Mouse (Mus musculus) heart, embryonic 14.5 days (tissue): ENCODE measurements around the gene Bad. TPM values are rescaled to one million over a fixed set of nuclear protein-coding genes. Genes with fewer than 3 reads are reported as not detected.
"Not testable (repeated sequence)": the region's sequence is repeated elsewhere in the genome, so short reads cannot be mapped to it uniquely, and the experiment has no call there.

ENCODE experiments used
- ATAC-seq: fragments of 200-750 bp; cut with Nextera tagmentation; 2 replicates; pipeline ENCODE4 v1.8.0; 2017; ENCODE audit warnings: low read depth, moderate TSS enrichment; ENCODE audit not compliant: insufficient number of reproducible peaks, insufficient read depth, low FRiP score
- H3K27ac ChIP-seq, 2 experiments: fragments of 200-500 bp in 1 of 2; fragments of 300-500 bp in 1 of 2; sonication (generic) in 1 of 2; replicated peaks in 1 of 2; 2 replicates each; pipeline ENCODE4 v1.5.1; 2012 to 2014; ENCODE audit warnings: low read depth in 2 of 2, low read length in 2 of 2, control low read depth in 1 of 2, mild to moderate bottlenecking in 1 of 2, mixed read lengths in 1 of 2; ENCODE audit not compliant: control insufficient read depth in 1 of 2, insufficient read depth in 1 of 2
- H3K27me3 ChIP-seq: fragments of 300-500 bp; sonication (generic); 2 replicates; pipeline ENCODE4 v1.6.1; 2014; ENCODE audit warnings: mild to moderate bottlenecking, low read length, control low read depth; ENCODE audit not compliant: control insufficient read depth, insufficient read depth
- H3K36me3 ChIP-seq: fragments of 300-500 bp; sonication (generic); 2 replicates; pipeline ENCODE4 v1.6.1; 2014; ENCODE audit warnings: mild to moderate bottlenecking, control low read depth, low read length, mixed read lengths; ENCODE audit not compliant: control insufficient read depth, insufficient read depth
- H3K4me1 ChIP-seq, 2 experiments: fragments of 200-500 bp in 1 of 2; fragments of 300-500 bp in 1 of 2; sonication (generic) in 1 of 2; 2 replicates each; pipeline ENCODE4 v1.6.1; 2012 to 2014; ENCODE audit warnings: low read length in 2 of 2, control low read depth in 1 of 2, mixed read lengths in 1 of 2; ENCODE audit not compliant: control insufficient read depth in 2 of 2, insufficient read depth in 2 of 2
- H3K4me2 ChIP-seq: fragments of 300-500 bp; sonication (generic); 2 replicates; pipeline ENCODE4 v1.6.1; 2014; ENCODE audit warnings: mild to moderate bottlenecking, low read length
- H3K4me3 ChIP-seq, 2 experiments: fragments of 200-500 bp in 1 of 2; fragments of 300-500 bp in 1 of 2; sonication (generic) in 1 of 2; 2 replicates each; pipeline ENCODE4 v1.5.1; 2012 to 2014; ENCODE audit warnings: low read length in 2 of 2, mild to moderate bottlenecking in 2 of 2, control low read depth in 1 of 2, low read depth in 1 of 2, moderate library complexity in 1 of 2; ENCODE audit not compliant: control insufficient read depth in 1 of 2, insufficient read depth in 1 of 2
- H3K9ac ChIP-seq: fragments of 300-500 bp; sonication (generic); 2 replicates; pipeline ENCODE4 v1.6.1; 2014; ENCODE audit warnings: mild to moderate bottlenecking, low read length
- H3K9me3 ChIP-seq: fragments of 300-500 bp; sonication (generic); 2 replicates; pipeline ENCODE4 v1.6.1; 2016; ENCODE audit warnings: low read length, control low read depth; ENCODE audit not compliant: control insufficient read depth
- WGBS: fragments of 180-500 bp; shearing (Covaris S2); extraction: QIAGEN DNeasy Blood & Tissue Kit; methylation state at CpG from one replicate; pipeline ENCODE4 v1.1.7; 2014; 5-methylcytosine and 5-hydroxymethylcytosine counted together
- polyA plus RNA-seq: library from polyadenylated mRNA; unstranded; fragments of >200 nt; fragmentation: Nextera tagmentation; extraction: Ambion mirVana; gene quantifications from 2 replicates; pipeline ENCODE4 v1.2.1, GENCODE M21; 2014

The Bad gene
- polyA plus RNA-seq, 1 experiment from 2014 or later, result 58.0 TPM

DNA sequence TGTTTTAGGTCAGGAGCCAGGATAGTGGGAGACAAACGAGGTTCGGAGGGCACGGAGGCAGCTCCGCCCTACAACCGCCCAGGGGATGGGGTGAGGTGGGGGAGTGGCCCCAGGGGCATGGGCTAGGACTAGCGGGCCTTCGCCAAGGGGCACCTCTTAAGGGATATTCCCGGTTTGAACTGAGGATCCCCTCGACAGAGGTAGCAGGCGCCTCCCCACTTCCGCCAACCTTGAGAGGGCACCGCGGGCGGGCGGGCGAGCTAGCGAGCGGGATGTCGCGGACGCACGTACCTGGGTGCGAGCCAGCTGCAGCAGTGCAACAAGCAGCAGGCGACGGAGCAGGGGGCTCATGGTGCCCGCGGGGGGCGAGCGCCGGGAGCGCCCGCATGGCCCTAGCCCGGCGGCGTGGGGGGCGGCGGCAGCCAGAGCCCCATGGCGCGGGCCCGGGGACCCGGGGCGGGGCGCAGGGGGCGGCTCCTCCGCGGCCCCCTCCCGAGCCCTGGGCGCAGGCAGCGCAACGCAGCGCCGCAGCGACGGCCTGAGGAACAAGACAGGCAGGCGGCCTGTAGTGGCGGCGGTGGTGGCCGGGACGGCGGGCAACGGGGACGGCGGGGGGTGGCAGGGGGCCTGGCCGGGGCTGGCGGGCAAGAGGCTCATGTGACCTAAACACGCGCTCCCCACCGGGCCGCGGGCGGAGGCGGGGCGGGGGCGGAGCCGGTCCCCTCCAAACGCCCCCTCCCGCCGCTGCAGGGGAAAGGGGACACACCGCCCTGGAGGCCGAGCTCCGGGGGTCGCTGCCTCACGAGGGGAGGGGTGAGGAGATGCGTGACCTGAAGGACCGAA is 45.6 kb downstream of the Bad start, which contains the start of gene Vegfb:
Gene Vegfb, minus strand, starts transcription at position 591 of the 843 bp plus-strand sequence.
- WGBS, result under 1% methylated on average over 75 of the region's 85 CpGs
- Histone ChIP-seq H3K27ac (peak within 1 kb of the TSS; percentile 91 to 98), H3K4me1 (peaks cover 12 to 22% of the 10 kb centered on the region in 2 experiments), H3K36me3 (peaks cover 39% of the 10 kb centered on the region), H3K4me3 (peak within 1 kb of the TSS; percentile 69 to 81), H3K9ac (peak within 1 kb of the TSS; percentile 90), H3K9me3 (no peaks in the 10 kb centered on the region), H3K4me2 (peak within 1 kb of the TSS; percentile 75), H3K27me3 (no peaks in the 10 kb centered on the region)
- ATAC-seq, result peak; percentile 53

DNA sequence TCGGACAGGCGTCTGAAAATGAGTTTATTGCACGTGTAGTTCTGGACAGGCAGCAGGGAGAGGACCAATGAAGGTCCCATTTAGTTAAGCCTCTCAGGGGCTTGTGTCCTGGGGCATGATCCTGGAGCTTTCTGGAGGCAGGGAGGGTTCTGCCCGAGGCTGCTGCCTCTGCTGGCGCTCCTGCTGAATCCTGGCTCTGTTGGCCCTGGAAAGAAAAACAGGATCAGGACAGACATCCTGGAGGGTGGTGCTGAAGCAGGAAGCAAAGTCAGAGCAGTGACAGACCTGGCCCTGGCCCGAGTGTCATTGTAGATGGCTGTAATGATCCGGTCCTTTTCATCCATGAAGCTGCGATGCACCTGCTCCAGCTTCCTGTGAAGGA is 46.2 kb downstream of the Bad start:
- Histone ChIP-seq H3K9ac (peak overlapping the region; percentile 90), H3K27ac (peak overlapping the region; percentile 91 to 98), H3K27me3 (no peaks in the 10 kb centered on the region), H3K4me1 (peaks cover 12 to 24% of the 10 kb centered on the region in 2 experiments), H3K4me3 (peak overlapping the region; percentile 69 to 81), H3K36me3 (peaks cover 33% of the 10 kb centered on the region), H3K9me3 (no peaks in the 10 kb centered on the region), H3K4me2 (peak overlapping the region; percentile 75)
- WGBS, result 7% methylated on average over 8 of the region's 8 CpGs
- no peak; the same call in 1 of the 2 replicates for ATAC-seq

DNA sequence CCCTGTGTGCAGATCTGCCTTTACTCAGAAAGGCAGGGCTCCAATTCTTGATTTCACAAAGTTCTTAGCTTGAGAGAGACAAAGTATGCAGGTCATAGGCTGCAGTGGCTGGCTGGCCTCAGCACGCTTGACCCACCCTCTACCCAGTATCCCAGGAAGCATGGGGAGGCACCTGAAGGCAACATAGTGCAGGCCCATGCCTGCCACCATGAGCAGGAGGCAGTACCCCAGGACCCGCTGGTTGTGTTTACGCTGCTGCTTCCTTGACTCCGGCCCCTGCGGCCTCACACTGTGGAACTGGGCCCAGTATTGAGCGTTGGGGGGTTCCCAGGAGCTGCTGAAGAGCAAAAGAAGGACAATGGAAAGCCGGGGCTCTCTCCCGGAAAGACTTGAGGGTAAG is 47.6 kb downstream of the Bad start:
- peaks cover 25% of the 10 kb centered on the region for H3K36me3 ChIP-seq
- ATAC-seq, result no peak
- H3K9ac ChIP-seq, result no peak overlapping the region
- no peaks in the 10 kb centered on the region for H3K27me3 ChIP-seq
- no peak overlapping the region for H3K27ac ChIP-seq
- peaks cover 16 to 30% of the 10 kb centered on the region in 2 experiments for H3K4me1 ChIP-seq
- 90% methylated on average over 8 of the region's 8 CpGs for WGBS
- no peak overlapping the region for H3K4me2 ChIP-seq
- no peak overlapping the region for H3K4me3 ChIP-seq
- H3K9me3 ChIP-seq, result no peaks in the 10 kb centered on the region

DNA sequence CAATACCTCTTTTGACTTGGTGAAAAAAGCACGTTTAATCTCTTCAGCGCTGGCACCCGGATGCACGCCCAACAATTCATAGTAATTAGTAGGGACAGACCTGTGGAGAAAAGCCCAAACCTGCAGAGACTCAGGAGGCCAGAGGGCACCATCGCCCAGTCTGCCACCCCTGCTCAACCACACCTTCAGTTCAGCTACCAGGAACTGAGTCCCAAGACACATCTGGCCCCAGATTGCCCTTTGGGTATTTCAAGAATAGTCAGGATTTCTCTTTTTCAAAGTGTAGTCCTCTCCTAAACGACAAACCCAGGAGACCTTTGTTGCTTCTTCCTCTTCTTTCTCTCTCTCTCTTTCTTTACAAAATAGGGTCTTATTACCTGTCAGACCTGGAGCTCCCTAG is 49.1 kb downstream of the Bad start:
- no peak overlapping the region for H3K4me3 ChIP-seq
- H3K9me3 ChIP-seq, result no peaks in the 10 kb centered on the region
- no peak for ATAC-seq
- H3K9ac ChIP-seq, result no peak overlapping the region
- H3K27ac ChIP-seq, result no peak overlapping the region
- H3K4me2 ChIP-seq, result no peak overlapping the region
- peaks cover 12% of the 10 kb centered on the region for H3K36me3 ChIP-seq
- H3K27me3 ChIP-seq, result no peaks in the 10 kb centered on the region
- peaks cover 24 to 40% of the 10 kb centered on the region in 2 experiments for H3K4me1 ChIP-seq
- WGBS, result 86% methylated on average over 6 of the region's 6 CpGs

- not testable (repeated sequence) for H3K4me2 ChIP-seq, H3K4me3 ChIP-seq, H3K27me3 ChIP-seq, H3K36me3 ChIP-seq, H3K27ac ChIP-seq, H3K9me3 ChIP-seq, H3K9ac ChIP-seq, ATAC-seq
- 88% methylated on average over 6 of the region's 6 CpGs for WGBS
- H3K4me1 ChIP-seq, result peaks cover 21 to 35% of the 10 kb centered on the region in 2 experiments
These were observed 49.5 kb downstream of the Bad start for GRCm38 (mm10) chr19:6991166-6991565.

DNA sequence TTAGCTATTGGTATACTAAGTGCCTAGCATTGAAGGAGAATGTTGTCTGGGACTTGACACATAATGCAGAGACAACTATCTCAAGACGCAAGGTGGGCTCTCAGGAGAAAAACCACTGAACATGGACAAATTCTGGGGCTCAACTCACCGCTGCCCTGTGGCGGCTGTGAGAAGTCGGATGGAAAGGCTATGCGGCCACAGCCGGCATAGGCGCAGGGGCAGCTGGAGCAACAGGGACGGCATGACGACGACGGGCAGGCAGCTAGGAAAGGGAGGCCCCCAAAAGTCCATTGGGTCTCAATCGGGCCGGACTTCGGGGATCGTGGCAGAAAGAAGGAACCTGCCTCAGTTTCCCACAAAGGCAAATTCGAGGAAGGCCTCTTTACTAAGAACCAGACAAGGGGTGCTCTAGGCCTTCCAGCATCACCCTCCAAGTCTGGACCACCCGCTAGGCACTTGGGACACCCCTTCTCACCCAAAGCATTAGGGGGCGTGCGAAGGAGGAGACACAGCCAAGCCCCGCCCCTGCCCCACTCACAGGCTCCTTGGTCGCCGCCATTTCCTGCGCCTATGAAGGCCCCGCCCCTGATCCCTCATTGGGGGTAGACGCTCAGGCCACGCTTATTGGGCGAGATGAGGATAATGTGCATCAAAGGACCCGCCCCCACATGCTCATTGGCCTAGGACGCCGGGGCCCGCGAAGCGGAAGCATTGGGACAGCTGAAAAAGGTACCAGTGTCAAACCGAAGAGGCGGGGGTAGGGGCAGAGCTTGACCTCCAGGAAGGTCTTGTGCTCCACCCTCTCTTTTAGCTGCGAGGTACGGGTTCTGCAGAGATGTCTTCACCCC is 50.6 kb downstream of the Bad start, which contains the start of gene Dnajc4:
Gene Dnajc4, minus strand, starts transcription at position 562 of the 848 bp plus-strand sequence.
- H3K4me1 ChIP-seq, result peaks cover 25 to 40% of the 10 kb centered on the region in 2 experiments
- peak within 1 kb of the TSS; percentile 52 to 72 for H3K4me3 ChIP-seq
- H3K27ac ChIP-seq, result peak within 1 kb of the TSS; percentile 79 to 81
- 2% methylated on average over 37 of the region's 37 CpGs for WGBS
- H3K9me3 ChIP-seq, result no peaks in the 10 kb centered on the region
- peak within 1 kb of the TSS; percentile 81 for H3K9ac ChIP-seq
- no peaks in the 10 kb centered on the region for H3K27me3 ChIP-seq
- ATAC-seq, result peak; percentile 89
- peaks cover 9% of the 10 kb centered on the region; the same call in 1 of the 2 replicates for H3K36me3 ChIP-seq
- peak within 1 kb of the TSS; percentile 78 for H3K4me2 ChIP-seq

DNA sequence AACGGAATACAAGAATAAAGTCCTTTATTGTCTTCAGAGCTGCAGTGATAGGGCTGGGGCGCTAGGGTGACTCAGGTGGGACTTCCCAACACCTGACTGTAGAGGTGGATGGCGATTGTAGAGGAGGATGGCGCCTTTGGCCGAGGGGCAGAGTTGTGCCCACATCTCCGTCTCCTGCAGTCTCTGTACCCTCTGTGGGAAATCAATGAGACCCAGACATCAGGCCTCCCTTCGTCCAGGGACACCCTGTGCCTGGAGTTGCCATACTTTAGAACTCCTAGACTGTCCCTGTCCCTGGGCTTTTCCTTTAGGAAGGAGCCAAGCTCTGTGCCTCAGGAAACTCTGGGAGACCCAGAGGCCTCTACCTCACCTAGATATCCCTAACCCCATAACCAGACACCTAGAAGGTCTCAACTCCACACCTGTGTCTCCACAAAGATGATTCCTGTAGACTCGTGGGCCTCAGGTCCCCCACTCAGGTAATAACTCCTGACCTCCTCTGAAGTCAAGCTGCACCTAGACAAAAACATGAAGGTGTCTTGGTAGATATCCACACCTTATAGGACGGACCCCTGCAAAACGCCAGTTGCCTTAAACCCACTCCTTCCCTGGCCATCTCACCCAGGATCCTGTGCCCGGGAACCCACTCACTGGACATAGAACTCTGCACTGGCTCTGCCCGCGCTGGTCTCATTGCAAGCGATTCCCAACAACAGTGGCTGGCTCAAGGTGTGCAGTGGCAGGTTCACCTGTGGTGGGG is 51.5 kb downstream of the Bad start:
- Histone ChIP-seq H3K27ac (peak overlapping the region; percentile 79 to 81), H3K4me1 (peaks cover 20 to 38% of the 10 kb centered on the region in 2 experiments), H3K36me3 (peaks cover 9% of the 10 kb centered on the region; the same call in 1 of the 2 replicates), H3K4me2 (peak overlapping the region; percentile 78), H3K9ac (peak overlapping the region; percentile 75), H3K4me3 (peak overlapping the region; percentile 52 to 61), H3K9me3 (no peaks in the 10 kb centered on the region), H3K27me3 (no peaks in the 10 kb centered on the region)
- 61% methylated on average over 14 of the region's 14 CpGs for WGBS
- no peak for ATAC-seq
